Mouse (Mus musculus): ENCODE measurements around the gene Ppfibp2. TPM values are rescaled to one million over a fixed set of nuclear protein-coding genes. Genes with fewer than 3 reads are reported as not detected.

Ppfibp2 gene
- total and polyA plus RNA-seq, 2 experiments from 2014 or later: 6.6 to 17.5 TPM

DNA sequence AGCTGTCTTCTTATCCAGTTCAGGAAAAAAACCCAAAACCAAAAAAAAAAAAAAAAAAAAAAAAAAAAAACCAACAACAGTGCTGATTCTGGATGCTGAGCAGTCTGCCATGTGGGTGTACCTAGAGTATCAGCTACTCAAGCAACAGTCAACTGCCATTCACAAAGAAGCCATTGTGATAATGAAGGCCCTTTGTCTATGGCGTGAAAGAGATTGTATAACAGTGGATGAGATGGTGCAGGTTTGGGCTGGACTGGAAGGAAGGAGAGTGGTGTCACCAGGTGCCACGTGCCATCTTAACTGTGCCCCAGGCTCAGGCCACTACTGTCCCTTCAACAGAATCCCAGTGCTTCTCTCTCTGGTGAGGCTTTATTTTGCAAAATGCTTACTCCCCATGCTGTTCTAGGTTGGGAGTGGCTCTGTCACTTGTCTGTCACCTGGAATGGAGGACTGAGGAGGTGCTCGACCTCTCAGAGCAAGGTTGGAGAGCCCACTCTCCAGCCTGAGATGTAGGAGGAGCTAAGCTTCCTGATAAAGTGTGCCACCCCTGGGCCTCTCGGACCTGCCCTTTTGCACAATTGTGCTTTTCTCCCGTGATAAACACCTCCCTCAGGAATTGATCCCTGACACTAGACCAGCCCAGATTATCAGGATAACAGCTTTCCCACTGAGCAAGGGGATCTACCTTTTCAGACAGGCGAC lies 85.3 kb downstream of the Ppfibp2 start:
- WGBS: 44% methylated on average over 6 of the region's 6 CpGs
- DNase-seq (ENCODE audit: low spot score): no peak
- H3K9ac ChIP-seq (replicated peaks; ENCODE audit: low read depth, low read length): no peak overlapping the region
- no peak overlapping the region for H3K4me3 ChIP-seq (ENCODE audit: low read depth, low read length)
- TF ChIP-seq EP300 (IDR thresholded peaks at IDR 0.05; ENCODE audit: low read depth): no peak
- no peak for TF ChIP-seq CTCF (IDR thresholded peaks at IDR 0.05; ENCODE audit: low read depth)
- peaks cover 9% of the 10 kb centered on the region; the same call in 1 of the 2 replicates for H3K36me3 ChIP-seq (replicated peaks; ENCODE audit: control insufficient read depth, insufficient read depth, low read length)
- H3K4me1 ChIP-seq (ENCODE audit: control insufficient read depth, insufficient read depth): peaks cover 10% of the 10 kb centered on the region
- H3K9me3 ChIP-seq (replicated peaks; ENCODE audit: control insufficient read depth, low read length): no peaks in the 10 kb centered on the region
- H3K27ac ChIP-seq (ENCODE audit: low read depth): no peak overlapping the region
- H3K27me3 ChIP-seq (ENCODE audit: control insufficient read depth, insufficient read depth, low read length): no peaks in the 10 kb centered on the region
- ATAC-seq (ENCODE audit: insufficient read depth, low read depth): no peak
- H3K4me2 ChIP-seq (ENCODE audit: low read depth, low read length): no peak overlapping the region

DNA sequence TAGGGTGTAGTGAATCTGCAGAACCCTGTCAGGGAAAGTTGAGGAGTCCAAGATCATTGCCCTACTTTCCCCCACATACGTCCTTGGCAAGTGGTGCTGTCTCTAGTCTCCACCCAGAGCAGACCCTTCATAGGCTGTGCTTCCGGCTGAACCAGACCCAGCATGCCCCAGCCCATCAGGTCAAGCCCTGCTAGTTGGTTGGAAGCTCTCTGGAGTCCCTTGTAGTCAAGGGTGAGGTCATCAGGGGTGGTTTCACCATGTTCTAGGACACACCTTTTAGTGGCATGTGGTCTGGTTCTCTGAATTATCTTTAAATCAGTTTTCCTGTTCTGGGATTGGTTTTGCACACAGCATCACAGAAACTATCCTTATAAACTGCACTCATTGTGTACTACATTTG lies 86.3 kb downstream of the Ppfibp2 start:
- no peaks in the 10 kb centered on the region for H3K9me3 ChIP-seq (replicated peaks; ENCODE audit: control insufficient read depth, low read length)
- no peak for TF ChIP-seq EP300 (IDR thresholded peaks at IDR 0.05; ENCODE audit: low read depth)
- no peak for TF ChIP-seq CTCF (IDR thresholded peaks at IDR 0.05; ENCODE audit: low read depth)
- no peak overlapping the region for H3K4me2 ChIP-seq (ENCODE audit: low read depth, low read length)
- no peak overlapping the region for H3K4me3 ChIP-seq (ENCODE audit: low read depth, low read length)
- H3K27me3 ChIP-seq (ENCODE audit: control insufficient read depth, insufficient read depth, low read length): no peaks in the 10 kb centered on the region
- DNase-seq (ENCODE audit: low spot score) (no peak), ATAC-seq (ENCODE audit: insufficient read depth, low read depth) (no peak)
- no peak overlapping the region for H3K9ac ChIP-seq (replicated peaks; ENCODE audit: low read depth, low read length)
- H3K4me1 ChIP-seq (ENCODE audit: control insufficient read depth, insufficient read depth): peaks cover 10% of the 10 kb centered on the region
- H3K27ac ChIP-seq (ENCODE audit: low read depth): no peak overlapping the region
- H3K36me3 ChIP-seq (replicated peaks; ENCODE audit: control insufficient read depth, insufficient read depth, low read length): peaks cover 17% of the 10 kb centered on the region; the same call in 1 of the 2 replicates
- WGBS: 68% methylated on average over 2 of the region's 2 CpGs

GRCm38 (mm10) chr7:107683162-107683561 lies 88.2 kb downstream of the Ppfibp2 start:
- no peak overlapping the region for H3K27ac ChIP-seq (ENCODE audit: low read depth)
- DNase-seq (ENCODE audit: low spot score) (no peak), ATAC-seq (ENCODE audit: insufficient read depth, low read depth) (no peak)
- 58% methylated on average over 4 of the region's 4 CpGs for WGBS
- no peaks in the 10 kb centered on the region for H3K27me3 ChIP-seq (ENCODE audit: control insufficient read depth, insufficient read depth, low read length)
- H3K4me1 ChIP-seq (ENCODE audit: control insufficient read depth, insufficient read depth): peaks cover 10% of the 10 kb centered on the region
- no peak overlapping the region for H3K4me2 ChIP-seq (ENCODE audit: low read depth, low read length)
- H3K4me3 ChIP-seq (ENCODE audit: low read depth, low read length): no peak overlapping the region
- H3K36me3 ChIP-seq (replicated peaks; ENCODE audit: control insufficient read depth, insufficient read depth, low read length): peaks cover 17% of the 10 kb centered on the region; the same call in 1 of the 2 replicates
- no peaks in the 10 kb centered on the region for H3K9me3 ChIP-seq (replicated peaks; ENCODE audit: control insufficient read depth, low read length)
- H3K9ac ChIP-seq (replicated peaks; ENCODE audit: low read depth, low read length): no peak overlapping the region
- no peak for TF ChIP-seq EP300 (IDR thresholded peaks at IDR 0.05; ENCODE audit: low read depth)
- no peak for TF ChIP-seq CTCF (IDR thresholded peaks at IDR 0.05; ENCODE audit: low read depth)

DNA sequence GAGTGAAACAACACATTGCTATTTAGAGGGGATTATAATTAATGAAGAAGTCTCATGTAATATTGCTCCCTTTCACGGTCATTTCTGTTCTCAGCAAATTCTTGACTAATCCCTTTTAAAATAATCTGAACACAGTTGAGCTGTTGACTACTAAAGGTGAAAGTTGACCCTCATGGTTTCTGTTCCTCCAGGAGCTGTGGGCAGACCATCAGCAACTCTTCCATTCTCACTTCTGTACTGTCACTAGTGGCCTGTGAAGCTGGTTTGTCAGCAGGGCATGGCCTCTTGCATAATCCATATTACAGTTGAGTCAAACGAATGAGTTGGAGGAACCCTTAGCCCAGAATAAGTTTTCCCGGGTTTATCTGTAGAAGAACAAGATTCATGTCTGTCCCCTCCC lies 88.6 kb downstream of the Ppfibp2 start:
- ATAC-seq (ENCODE audit: insufficient read depth, low read depth): no peak
- no peak overlapping the region for H3K27ac ChIP-seq (ENCODE audit: low read depth)
- no peak for DNase-seq (ENCODE audit: low spot score)
- no peaks in the 10 kb centered on the region for H3K27me3 ChIP-seq (ENCODE audit: control insufficient read depth, insufficient read depth, low read length)
- H3K9ac ChIP-seq (replicated peaks; ENCODE audit: low read depth, low read length): no peak overlapping the region
- no peak for TF ChIP-seq CTCF (IDR thresholded peaks at IDR 0.05; ENCODE audit: low read depth)
- no peak for TF ChIP-seq EP300 (IDR thresholded peaks at IDR 0.05; ENCODE audit: low read depth)
- H3K4me3 ChIP-seq (ENCODE audit: low read depth, low read length): no peak overlapping the region
- peaks cover 10% of the 10 kb centered on the region for H3K4me1 ChIP-seq (ENCODE audit: control insufficient read depth, insufficient read depth)
- H3K9me3 ChIP-seq (replicated peaks; ENCODE audit: control insufficient read depth, low read length): no peaks in the 10 kb centered on the region
- no peak overlapping the region for H3K4me2 ChIP-seq (ENCODE audit: low read depth, low read length)
- WGBS: 70% methylated on average over 3 of the region's 3 CpGs
- peaks cover 17% of the 10 kb centered on the region; the same call in 1 of the 2 replicates for H3K36me3 ChIP-seq (replicated peaks; ENCODE audit: control insufficient read depth, insufficient read depth, low read length)

DNA sequence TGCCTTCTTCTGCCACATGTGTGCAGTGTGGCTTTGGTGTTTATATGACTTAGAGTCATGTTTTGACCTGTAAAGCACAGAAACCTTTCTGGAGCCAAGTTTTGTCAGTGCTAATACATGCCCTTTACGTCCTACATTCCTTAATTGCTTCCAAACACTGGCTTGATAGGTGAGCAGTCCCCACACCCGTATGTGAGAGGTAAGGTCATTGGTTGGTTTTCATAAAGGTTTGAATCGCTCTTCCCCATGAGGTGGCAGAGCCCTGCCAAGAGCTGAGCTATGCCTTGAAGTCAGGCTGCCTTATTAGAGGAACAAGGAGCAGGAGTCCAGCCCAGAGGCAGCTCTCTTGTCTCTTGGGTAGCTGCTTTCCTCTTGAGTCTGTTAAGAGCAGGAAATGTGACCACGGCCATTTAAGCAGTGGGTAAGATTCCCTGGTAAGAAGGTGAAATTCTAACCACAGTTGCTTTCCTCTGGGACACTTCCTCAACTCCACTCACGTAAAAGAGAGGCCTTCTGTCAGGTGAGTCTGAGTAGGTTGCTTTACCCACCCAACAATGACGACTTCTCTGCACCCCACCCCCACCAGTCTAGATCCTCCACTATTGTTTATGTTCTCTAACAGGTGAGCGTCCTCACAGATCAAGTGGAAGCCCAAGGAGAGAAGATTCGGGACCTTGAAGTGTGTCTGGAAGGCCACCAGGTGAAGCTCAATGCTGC lies 90.4 kb downstream of the Ppfibp2 start:
- H3K27ac ChIP-seq (ENCODE audit: low read depth): no peak overlapping the region
- no peak overlapping the region for H3K9ac ChIP-seq (replicated peaks; ENCODE audit: low read depth, low read length)
- H3K36me3 ChIP-seq (replicated peaks; ENCODE audit: control insufficient read depth, insufficient read depth, low read length): peaks cover 17% of the 10 kb centered on the region; the same call in 1 of the 2 replicates
- no peak overlapping the region for H3K4me2 ChIP-seq (ENCODE audit: low read depth, low read length)
- ATAC-seq (ENCODE audit: insufficient read depth, low read depth): no peak
- H3K9me3 ChIP-seq (replicated peaks; ENCODE audit: control insufficient read depth, low read length): no peaks in the 10 kb centered on the region
- WGBS: 84% methylated on average over 8 of the region's 8 CpGs
- no peaks in the 10 kb centered on the region for H3K4me1 ChIP-seq (ENCODE audit: control insufficient read depth, insufficient read depth)
- no peaks in the 10 kb centered on the region for H3K27me3 ChIP-seq (ENCODE audit: control insufficient read depth, insufficient read depth, low read length)
- no peak for DNase-seq (ENCODE audit: low spot score)
- no peak overlapping the region for H3K4me3 ChIP-seq (ENCODE audit: low read depth, low read length)
- TF ChIP-seq EP300 (IDR thresholded peaks at IDR 0.05; ENCODE audit: low read depth): no peak
- TF ChIP-seq CTCF (IDR thresholded peaks at IDR 0.05; ENCODE audit: low read depth): no peak
